Mouse (Mus musculus) ES-E14 (cell line): ENCODE data around the gene Rnf39.

Experiments
- CHD2 ChIP-seq: IDR thresholded peaks from 2 replicates; pipeline ENCODE4 v1.6.1; 2014; ENCODE audit warnings: mild to moderate bottlenecking, low read depth, low read length, inconsistent platforms
- HCFC1 ChIP-seq: IDR thresholded peaks from 2 replicates; pipeline ENCODE4 v1.6.1; 2012; ENCODE audit warnings: low read length, inconsistent platforms, borderline replicate concordance; ENCODE audit not compliant: insufficient read depth
- MAFK ChIP-seq: IDR thresholded peaks from 2 replicates; pipeline ENCODE4 v1.6.1; 2014; ENCODE audit warnings: mild to moderate bottlenecking, low read depth, low read length, inconsistent platforms; ENCODE audit not compliant: insufficient read depth
- ZNF384 ChIP-seq: IDR thresholded peaks from 2 replicates; pipeline ENCODE4 v1.6.1; 2012; ENCODE audit warnings: low read depth, low read length, inconsistent platforms

GRCm38 (mm10) chr17:36893387-36893786 lies 49.3 kb upstream of the Rnf39 start:
- TF ChIP-seq CHD2 (no peak), HCFC1 (no peak), MAFK (no peak), ZNF384 (no peak)
